Mouse (Mus musculus) mesoderm, embryonic 11.5 days (tissue): ENCODE measurements around the gene Arhgap33.
"Not testable (repeated sequence)": the region's sequence is repeated elsewhere in the genome, so short reads cannot be mapped to it uniquely, and the experiment has no call there.

ENCODE experiments used
- DNase-seq: peaks from one replicate; pipeline ENCODE4 v3.0.0-alpha.2; 2012; ENCODE audit warnings: low read depth, low spot score

The Arhgap33 gene

GRCm38 (mm10) chr7:30495506-30496042 is 39.3 kb downstream of the Arhgap33 start:
- not testable (repeated sequence) for DNase-seq

- DNase-seq = no peak
These were observed 41.4 kb downstream of the Arhgap33 start, which contains the start of gene Prodh2 for GRCm38 (mm10) chr7:30493401-30493931. Gene Prodh2, plus strand, starts transcription at chr7:30493622.

GRCm38 (mm10) chr7:30492765-30493164 is 42.1 kb downstream of the Arhgap33 start:
- DNase-seq = peak; percentile 80

- DNase-seq = no peak
These were observed 43.9 kb downstream of the Arhgap33 start for GRCm38 (mm10) chr7:30490957-30491307.

- DNase-seq = peak; percentile 63
These were observed 44.5 kb downstream of the Arhgap33 start for GRCm38 (mm10) chr7:30490251-30490956.

- peak; percentile 79 for DNase-seq
These were observed 50.6 kb downstream of the Arhgap33 start for GRCm38 (mm10) chr7:30484250-30484649.

- peak; percentile 60 for DNase-seq
These were observed 57.2 kb downstream of the Arhgap33 start for GRCm38 (mm10) chr7:30477415-30478381.

- DNase-seq = not testable (repeated sequence)
These were observed 58.7 kb downstream of the Arhgap33 start for GRCm38 (mm10) chr7:30476136-30476535.

- no peak for DNase-seq
These were observed 59.9 kb downstream of the Arhgap33 start for GRCm38 (mm10) chr7:30474999-30475398.

GRCm38 (mm10) chr7:30472411-30472810 is 62.4 kb downstream of the Arhgap33 start:
- peak; percentile 54 for DNase-seq
